Mouse (Mus musculus) cerebellum, adult 2 months (tissue): ENCODE data around the gene C130050O18Rik. TPM values are rescaled to one million over a fixed set of nuclear protein-coding genes. Genes with fewer than 3 reads are reported as not detected.

Experiments used
- DNase-seq, 2 experiments: peaks; one replicate each; pipeline ENCODE4 v3.0.0; 2021
- H3K27ac ChIP-seq: fragments of 200-500 bp; 2 replicates; pipeline ENCODE4 v1.5.1; 2012; ENCODE audit warnings: low read length, control low read depth, inconsistent platforms; ENCODE audit not compliant: insufficient read depth
- H3K27me3 ChIP-seq: fragments of 200-500 bp; 2 replicates; pipeline ENCODE4 v1.6.1; 2012; ENCODE audit warnings: inconsistent platforms, mild to moderate bottlenecking, low read length, moderate library complexity; ENCODE audit not compliant: control insufficient read depth, insufficient read depth
- H3K4me1 ChIP-seq: fragments of 200-500 bp; 2 replicates; pipeline ENCODE4 v1.6.1; 2011; ENCODE audit warnings: low read length; ENCODE audit not compliant: control insufficient read depth, insufficient read depth
- H3K4me3 ChIP-seq: fragments of 200-500 bp; replicated peaks from 2 replicates; pipeline ENCODE3; 2011; ENCODE audit warnings: mild to moderate bottlenecking, low read depth, low read length, control low read depth; ENCODE audit not compliant: insufficient read depth
- CTCF ChIP-seq: fragments of 200-500 bp; IDR thresholded peaks from 2 replicates; pipeline ENCODE4 v1.5.1; 2011; ENCODE audit warnings: low read depth, mild to moderate bottlenecking, control low read depth, low read length, moderate library complexity, borderline replicate concordance; ENCODE audit not compliant: insufficient read depth
- POLR2A ChIP-seq: fragments of 200-500 bp; IDR thresholded peaks from 2 replicates; pipeline ENCODE4 v1.6.1; 2011; ENCODE audit warnings: low read length, control low read depth, borderline replicate concordance; ENCODE audit not compliant: insufficient read depth
- WGBS: fragments of 180-500 bp; shearing (Covaris S2); methylation state at CpG from one replicate; pipeline ENCODE4 v1.1.7; 2018; 5-methylcytosine and 5-hydroxymethylcytosine counted together
- polyA plus RNA-seq: library from polyadenylated mRNA; depleted of rRNA; stranded (reverse); fragments of >200 nt; gene quantifications from 2 replicates; pipeline ENCODE4 v1.2.3, GENCODE M21; 2012; rRNA removed

The C130050O18Rik gene
- polyA plus RNA-seq, 1 experiment: 0.21 TPM

- Histone ChIP-seq H3K4me3 (no peak overlapping the region), H3K27ac (no peak overlapping the region), H3K27me3 (no peaks in the 10 kb centered on the region), H3K4me1 (peaks cover 13% of the 10 kb centered on the region)
- TF ChIP-seq POLR2A (no peak), CTCF (no peak)
- 13% methylated on average over 5 of the region's 5 CpGs for WGBS
- DNase-seq: peak; percentile 52 to 57
Observed at GRCm38 (mm10) chr5:139449161-139449791, 44.2 kb downstream of the C130050O18Rik start.

GRCm38 (mm10) chr5:139449926-139450325, 44.8 kb downstream of the C130050O18Rik start:
- no peak for DNase-seq
- 45% methylated on average over 4 of the region's 4 CpGs for WGBS
- no peak overlapping the region for H3K4me3 ChIP-seq
- TF ChIP-seq POLR2A: no peak
- peaks cover 13% of the 10 kb centered on the region for H3K4me1 ChIP-seq
- H3K27ac ChIP-seq: no peak overlapping the region
- H3K27me3 ChIP-seq: no peaks in the 10 kb centered on the region

- H3K27ac ChIP-seq: no peak overlapping the region
- no peak for TF ChIP-seq CTCF
- TF ChIP-seq POLR2A: no peak
- DNase-seq: no peak
- peaks cover 13% of the 10 kb centered on the region for H3K4me1 ChIP-seq
- no peak overlapping the region for H3K4me3 ChIP-seq
- no peaks in the 10 kb centered on the region for H3K27me3 ChIP-seq
- 65% methylated on average over 10 of the region's 10 CpGs for WGBS
Observed at GRCm38 (mm10) chr5:139453031-139453430, 48.0 kb downstream of the C130050O18Rik start.

GRCm38 (mm10) chr5:139455166-139455565, 50.1 kb downstream of the C130050O18Rik start:
- Histone ChIP-seq H3K4me3 (no peak overlapping the region), H3K27me3 (no peaks in the 10 kb centered on the region), H3K27ac (no peak overlapping the region), H3K4me1 (no peaks in the 10 kb centered on the region)
- DNase-seq: no peak
- no peak for TF ChIP-seq POLR2A
- TF ChIP-seq CTCF: no peak
- 92% methylated on average over 12 of the region's 12 CpGs for WGBS

- TF ChIP-seq POLR2A: no peak
- no peak for TF ChIP-seq CTCF
- Histone ChIP-seq H3K27ac (no peak overlapping the region), H3K4me3 (no peak overlapping the region), H3K27me3 (no peaks in the 10 kb centered on the region), H3K4me1 (no peaks in the 10 kb centered on the region)
- WGBS: 90% methylated on average over 8 of the region's 8 CpGs
- no peak for DNase-seq
Observed at GRCm38 (mm10) chr5:139457241-139457640, 52.2 kb downstream of the C130050O18Rik start.

GRCm38 (mm10) chr5:139459938-139460337, 54.9 kb downstream of the C130050O18Rik start:
- Histone ChIP-seq H3K27me3 (no peaks in the 10 kb centered on the region), H3K27ac (no peak overlapping the region), H3K4me3 (peak overlapping the region; percentile 56), H3K4me1 (no peaks in the 10 kb centered on the region)
- 6% methylated on average over 10 of the region's 10 CpGs for WGBS
- TF ChIP-seq CTCF (no peak), POLR2A (no peak)
- no peak for DNase-seq

- H3K4me1 ChIP-seq: no peaks in the 10 kb centered on the region
- TF ChIP-seq POLR2A (peak; percentile 69), CTCF (no peak)
- no peaks in the 10 kb centered on the region for H3K27me3 ChIP-seq
- peak within 1 kb of the TSS; percentile 62 for H3K4me3 ChIP-seq
- peak; percentile 98 to 99 for DNase-seq
- no peak within 1 kb of the TSS for H3K27ac ChIP-seq
- 4% methylated on average over 42 of the region's 42 CpGs for WGBS
Observed at GRCm38 (mm10) chr5:139460384-139461067, 55.4 kb downstream of the C130050O18Rik start, which contains the start of gene 3110082I17Rik. Gene 3110082I17Rik, minus strand, starts transcription at chr5:139460527.

- H3K27ac ChIP-seq: no peak overlapping the region
- no peak for DNase-seq
- no peak overlapping the region for H3K4me3 ChIP-seq
- 72% methylated on average over 4 of the region's 4 CpGs for WGBS
- H3K4me1 ChIP-seq: no peaks in the 10 kb centered on the region
- TF ChIP-seq POLR2A (no peak), CTCF (no peak)
- no peaks in the 10 kb centered on the region for H3K27me3 ChIP-seq
Observed at GRCm38 (mm10) chr5:139464874-139465273, 59.8 kb downstream of the C130050O18Rik start.

Other genes with a start within 250 kb of the C130050O18Rik start
- gene Sun1, start 204.6 kb upstream of the C130050O18Rik start, polyA plus RNA-seq: 65.3 and 70.8 TPM in 2 replicates
- gene Get4, start 153.0 kb upstream of the C130050O18Rik start, polyA plus RNA-seq: 106 and 114 TPM in 2 replicates
- 156 and 163 TPM in 2 replicates for gene Adap1, start 79.7 kb upstream of the C130050O18Rik start, polyA plus RNA-seq
- gene Cox19, start 53.9 kb upstream of the C130050O18Rik start, polyA plus RNA-seq: 87.4 and 91.1 TPM in 2 replicates
- not detected in 2 replicates for gene Cyp2w1, start 52.7 kb upstream of the C130050O18Rik start, polyA plus RNA-seq
- 16.4 and 17.3 TPM in 2 replicates for gene Gpr146, start 27.6 kb upstream of the C130050O18Rik start, polyA plus RNA-seq
- gene Gper1, start 17.9 kb downstream of the C130050O18Rik start, polyA plus RNA-seq: 4.0 and 4.4 TPM in 2 replicates
- gene 3110082I17Rik, start 55.2 kb downstream of the C130050O18Rik start, polyA plus RNA-seq: 7.1 and 7.4 TPM in 2 replicates
- gene Zfand2a, start 79.3 kb downstream of the C130050O18Rik start, polyA plus RNA-seq: 37.1 and 42.8 TPM in 2 replicates
- gene Uncx, start 138.2 kb downstream of the C130050O18Rik start, polyA plus RNA-seq: 38.1 and 38.8 TPM in 2 replicates